Mouse (Mus musculus): ENCODE data around the gene Dock8. TPM values are rescaled to one million over a fixed set of nuclear protein-coding genes. Genes with fewer than 3 reads are reported as not detected.

Dock8 gene
- total and polyA plus RNA-seq, 3 experiments, result 9.8 to 37.5 (median 22.4) TPM

DNA sequence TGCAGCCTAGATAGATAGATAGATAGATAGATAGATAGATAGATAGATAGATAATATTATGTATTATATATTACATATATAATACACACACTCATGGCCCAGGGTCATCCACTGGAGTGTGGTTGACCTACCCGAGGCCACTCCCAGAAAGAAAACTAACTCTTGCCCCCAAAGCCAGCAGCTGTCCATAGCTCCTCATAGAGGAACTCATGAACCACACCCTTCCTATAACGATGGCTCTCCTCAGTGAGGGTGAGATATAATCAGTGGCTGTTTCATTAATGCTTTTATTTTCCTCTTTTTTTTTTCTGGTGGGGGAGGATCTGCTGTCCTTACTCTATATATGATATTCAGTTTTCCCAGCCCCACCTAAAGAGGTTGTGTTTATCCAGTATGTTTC lies 134.6 kb downstream of the Dock8 start:
- Histone ChIP-seq H3K4me2 (ENCODE audit: insufficient read depth, low read depth, poor library complexity, severe bottlenecking) (no peak overlapping the region), H3K27me3 (replicated peaks) (no peaks in the 10 kb centered on the region), H3K9ac (ENCODE audit: insufficient read depth, low read depth) (no peak overlapping the region), H3K9me3 (replicated peaks; ENCODE audit: low read length) (no peaks in the 10 kb centered on the region), H3K27ac (ENCODE audit: insufficient read depth, low read depth) (no peak overlapping the region), H3K36me3 (replicated peaks in 1 of 2; ENCODE audit: control insufficient read depth in 1 of 2, insufficient read depth in 1 of 2, low read length in 1 of 2) (peaks cover 69 to 92% of the 10 kb centered on the region in 2 experiments), H3K79me2 (replicated peaks; ENCODE audit: control insufficient read depth, extremely low read depth, insufficient read depth, poor library complexity, severe bottlenecking) (no peaks in the 10 kb centered on the region; the same call in 1 of the 2 replicates), H3K4me3 (replicated peaks in 1 of 3; ENCODE audit: low read depth in 2 of 3, low read length in 2 of 3, poor library complexity in 1 of 3) (no peak overlapping the region), H3K4me1 (ENCODE audit: control insufficient read depth in 1 of 2, insufficient read depth in 2 of 2) (peaks cover 4 to 31% of the 10 kb centered on the region in 2 experiments; a peak in 2 of 4 replicates)
- no peak for DNase-seq (ENCODE audit: extremely low read depth)
- in situ Hi-C loops (cut with MboI; ENCODE audit: low pct_ligation_motif_present, low pct_unique_long_range_greater_than_20kb, low sequenced_read_pairs), result no loop called here
- no peak for TF ChIP-seq MYC (IDR thresholded peaks at IDR 0.05; ENCODE audit: low read depth, low read length)
- no peak for TF ChIP-seq ZMIZ1 (IDR thresholded peaks at IDR 0.05; ENCODE audit: low read depth, low read length)
- TF ChIP-seq JUN (IDR thresholded peaks at IDR 0.05; ENCODE audit: insufficient read depth, low read depth, low read length), result no peak
- no peak for TF ChIP-seq SMC3 (IDR thresholded peaks at IDR 0.05; ENCODE audit: low read depth, low read length)
- no peak for TF ChIP-seq E2F4 (IDR thresholded peaks at IDR 0.05; ENCODE audit: insufficient replicate concordance, low read depth, low read length)
- TF ChIP-seq ZNF384 (IDR thresholded peaks at IDR 0.05; ENCODE audit: low read depth, low read length), result no peak
- no peak for TF ChIP-seq GABPA (IDR thresholded peaks at IDR 0.05; ENCODE audit: insufficient replicate concordance, low read depth, low read length)
- no peak for TF ChIP-seq RCOR1 (conservative IDR thresholded peaks at IDR 0.05; ENCODE audit: low read depth, low read length)
- TF ChIP-seq UBTF (IDR thresholded peaks at IDR 0.05; ENCODE audit: low read depth, low read length), result no peak
- TF ChIP-seq HCFC1 (IDR thresholded peaks at IDR 0.05; ENCODE audit: low read depth, low read length), result no peak
- no peak for TF ChIP-seq MAFK (IDR thresholded peaks at IDR 0.05; ENCODE audit: insufficient replicate concordance, low read length)
- no peak for TF ChIP-seq EP300 (IDR thresholded peaks at IDR 0.05; ENCODE audit: low read length)
- TF ChIP-seq NRF1 (IDR thresholded peaks at IDR 0.05; ENCODE audit: low read depth, low read length), result no peak
- no peak for TF ChIP-seq MAX (IDR thresholded peaks at IDR 0.05; ENCODE audit: low read length)
- dilution Hi-C loops (cut with MboI; ENCODE audit: extremely low pct_ligation_motif_present, extremely low pct_unique_long_range_greater_than_20kb, low sequenced_read_pairs), result no loop called here

DNA sequence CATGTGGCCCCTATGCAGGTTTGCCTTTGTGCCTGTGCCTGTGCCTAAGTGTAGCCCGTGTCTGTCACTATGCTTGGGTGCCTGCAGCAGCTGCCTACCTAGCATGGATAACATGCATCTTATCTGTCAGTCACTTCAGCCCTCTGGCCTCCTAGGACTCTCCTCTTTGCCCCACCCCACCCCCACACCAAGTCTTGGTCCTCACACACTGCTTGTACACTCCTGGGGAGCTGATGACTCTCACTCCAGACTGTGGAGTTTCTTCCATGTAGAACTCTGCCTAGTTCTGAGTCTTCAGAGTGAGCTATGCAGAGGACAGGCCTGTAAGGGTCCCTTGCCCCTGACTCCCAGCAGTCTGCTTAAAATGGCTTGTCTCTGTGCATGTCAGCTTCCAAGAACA lies 136.8 kb downstream of the Dock8 start:
- H3K27me3 ChIP-seq (replicated peaks), result no peaks in the 10 kb centered on the region
- no peak overlapping the region for H3K4me3 ChIP-seq (replicated peaks in 1 of 3; ENCODE audit: low read depth in 2 of 3, low read length in 2 of 3, poor library complexity in 1 of 3)
- DNase-seq (ENCODE audit: extremely low read depth), result no peak
- dilution Hi-C loops (cut with MboI; ENCODE audit: extremely low pct_ligation_motif_present, extremely low pct_unique_long_range_greater_than_20kb, low sequenced_read_pairs) (no loop called here), in situ Hi-C loops (cut with MboI; ENCODE audit: low pct_ligation_motif_present, low pct_unique_long_range_greater_than_20kb, low sequenced_read_pairs) (no loop called here)
- TF ChIP-seq HCFC1 (IDR thresholded peaks at IDR 0.05; ENCODE audit: low read depth, low read length) (no peak), NRF1 (IDR thresholded peaks at IDR 0.05; ENCODE audit: low read depth, low read length) (no peak), POLR2AphosphoS2 (IDR thresholded peaks at IDR 0.05; ENCODE audit: low read depth, low read length) (no peak), ZKSCAN1 (IDR thresholded peaks at IDR 0.05; ENCODE audit: borderline replicate concordance, low read depth, low read length) (no peak)
- H3K79me2 ChIP-seq (replicated peaks; ENCODE audit: control insufficient read depth, extremely low read depth, insufficient read depth, poor library complexity, severe bottlenecking), result no peaks in the 10 kb centered on the region; the same call in 1 of the 2 replicates
- H3K9me3 ChIP-seq (replicated peaks; ENCODE audit: low read length), result no peaks in the 10 kb centered on the region
- H3K27ac ChIP-seq (ENCODE audit: insufficient read depth, low read depth), result no peak overlapping the region
- no peak overlapping the region for H3K9ac ChIP-seq (ENCODE audit: insufficient read depth, low read depth)
- H3K4me1 ChIP-seq (ENCODE audit: control insufficient read depth in 1 of 2, insufficient read depth in 2 of 2), result peaks cover 4 to 32% of the 10 kb centered on the region in 2 experiments; a peak in 2 of 4 replicates
- H3K36me3 ChIP-seq (replicated peaks in 1 of 2; ENCODE audit: control insufficient read depth in 1 of 2, insufficient read depth in 1 of 2, low read length in 1 of 2), result peaks cover 71 to 96% of the 10 kb centered on the region in 2 experiments
- H3K4me2 ChIP-seq (ENCODE audit: insufficient read depth, low read depth, poor library complexity, severe bottlenecking), result no peak overlapping the region
